Mouse (Mus musculus): ENCODE measurements around the gene Hspa2. TPM values are rescaled to one million over a fixed set of nuclear protein-coding genes. Genes with fewer than 3 reads are reported as not detected.
"Not testable (repeated sequence)": the region's sequence is repeated elsewhere in the genome, so short reads cannot be mapped to it uniquely, and the experiment has no call there.

Hspa2 gene
- total RNA-seq, 2 experiments from 2014 or later = 1.7 to 3.2 TPM

DNA sequence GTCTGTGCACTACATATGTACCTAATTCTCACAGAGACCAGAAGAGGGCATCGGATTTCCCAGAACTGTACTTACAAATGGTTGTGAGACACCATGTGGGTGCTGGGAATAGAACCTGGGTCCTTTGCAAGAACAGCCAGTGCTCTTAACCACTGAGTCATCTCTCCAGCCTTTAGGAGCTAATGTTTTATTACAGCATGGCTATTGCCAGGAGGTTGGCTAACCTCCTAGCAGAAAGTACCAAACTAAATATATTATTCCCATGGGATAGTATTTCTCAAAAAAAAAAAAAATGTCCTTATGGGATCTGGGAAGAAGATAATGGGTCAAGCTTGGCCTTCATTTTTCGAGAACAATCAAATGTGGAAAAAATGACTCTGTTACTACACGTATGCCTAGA is 21.3 kb downstream of the Hspa2 start:
- ATAC-seq (replicated peaks; ENCODE audit: low FRiP score, poor library complexity, severe bottlenecking) = no peak

DNA sequence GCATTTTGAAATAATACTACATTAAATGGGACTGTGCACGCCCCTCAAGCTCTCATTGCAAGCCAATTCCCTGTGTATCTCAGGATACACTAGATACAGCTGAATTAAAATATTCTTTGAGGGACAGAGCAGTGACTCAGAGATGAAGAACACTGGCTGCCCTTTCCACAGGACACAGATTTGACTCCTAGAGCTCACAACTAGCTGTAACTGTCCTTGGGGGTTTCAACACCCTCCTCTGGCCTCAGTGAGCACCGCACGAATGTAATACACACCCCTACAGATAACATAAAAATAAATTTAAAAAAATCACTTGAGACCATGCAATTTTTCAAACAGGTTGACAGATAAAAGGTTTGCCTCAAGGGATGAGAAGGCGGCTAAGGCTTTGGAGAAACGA is 23.6 kb downstream of the Hspa2 start:
- ATAC-seq (replicated peaks; ENCODE audit: low FRiP score, poor library complexity, severe bottlenecking) = no peak

GRCm38 (mm10) chr12:76430879-76431406 is 27.0 kb downstream of the Hspa2 start:
- no peak for ATAC-seq (replicated peaks; ENCODE audit: low FRiP score, poor library complexity, severe bottlenecking)

DNA sequence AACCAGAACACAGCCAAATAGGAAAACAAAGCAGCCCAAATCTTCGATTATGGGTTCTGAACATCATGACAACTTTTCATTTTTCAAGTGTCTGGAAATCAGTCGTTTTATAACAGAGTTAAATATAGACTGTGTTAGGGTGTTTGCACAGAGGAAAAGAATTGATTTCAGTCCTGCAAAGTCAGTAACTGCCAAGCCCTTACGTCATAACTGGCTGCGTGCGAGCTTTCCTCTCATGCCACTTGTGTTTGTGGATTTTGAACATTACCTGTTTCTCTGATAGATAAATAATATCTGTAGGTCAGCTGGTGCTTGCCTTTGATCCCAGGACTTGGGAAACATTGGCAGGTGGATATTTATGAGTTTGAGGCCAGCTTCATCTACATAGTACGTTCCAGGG is 27.5 kb downstream of the Hspa2 start:
- ATAC-seq (replicated peaks; ENCODE audit: low FRiP score, poor library complexity, severe bottlenecking) = no peak

DNA sequence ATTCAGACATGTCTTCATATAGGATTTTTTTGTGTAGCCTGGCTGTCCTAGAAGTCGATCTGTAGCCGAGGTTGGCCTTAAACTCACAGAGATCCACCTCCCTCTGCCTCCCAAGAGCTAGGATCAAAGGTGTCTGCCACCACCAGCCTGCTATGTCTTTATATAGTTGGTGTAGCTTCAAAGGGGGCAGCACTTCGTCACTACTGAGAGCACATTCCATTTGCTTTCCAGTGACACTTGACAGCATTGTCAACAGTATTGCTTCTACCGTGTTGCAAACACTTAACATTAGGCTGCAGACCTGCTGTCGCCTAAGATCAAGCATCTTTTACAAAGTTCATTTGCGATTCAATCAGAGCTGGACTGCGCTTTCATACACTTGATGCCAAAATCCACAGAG is 30.1 kb downstream of the Hspa2 start:
- ATAC-seq (replicated peaks; ENCODE audit: low FRiP score, poor library complexity, severe bottlenecking) = no peak

GRCm38 (mm10) chr12:76435084-76435483 is 31.1 kb downstream of the Hspa2 start:
- ATAC-seq (replicated peaks; ENCODE audit: low FRiP score, poor library complexity, severe bottlenecking) = no peak

- ATAC-seq (replicated peaks; ENCODE audit: low FRiP score, poor library complexity, severe bottlenecking) = no peak
Observed at GRCm38 (mm10) chr12:76435549-76435948, 31.6 kb downstream of the Hspa2 start.

- ATAC-seq (replicated peaks; ENCODE audit: low FRiP score, poor library complexity, severe bottlenecking) = not testable (repeated sequence)
Observed at GRCm38 (mm10) chr12:76443488-76443887, 39.5 kb downstream of the Hspa2 start.

- ATAC-seq (replicated peaks; ENCODE audit: low FRiP score, poor library complexity, severe bottlenecking) = no peak
Observed at GRCm38 (mm10) chr12:76444359-76444772, 40.4 kb downstream of the Hspa2 start.

- no peak for ATAC-seq (replicated peaks; ENCODE audit: low FRiP score, poor library complexity, severe bottlenecking)
Observed at GRCm38 (mm10) chr12:76444862-76445261, 40.9 kb downstream of the Hspa2 start.

GRCm38 (mm10) chr12:76446201-76446600 is 42.2 kb downstream of the Hspa2 start:
- ATAC-seq (replicated peaks; ENCODE audit: low FRiP score, poor library complexity, severe bottlenecking) = no peak

- no peak for ATAC-seq (replicated peaks; ENCODE audit: low FRiP score, poor library complexity, severe bottlenecking)
Observed at GRCm38 (mm10) chr12:76448127-76448526, 44.2 kb downstream of the Hspa2 start.

- no peak for ATAC-seq (replicated peaks; ENCODE audit: low FRiP score, poor library complexity, severe bottlenecking)
Observed at GRCm38 (mm10) chr12:76452203-76452602, 48.2 kb downstream of the Hspa2 start.

Other genes with a start within 250 kb of the Hspa2 start
- not detected in 2 replicates for gene Esr2, start 226.9 kb upstream of the Hspa2 start, total RNA-seq (2015; ENCODE audit: low replicate concordance)
- gene Esr2, start 226.9 kb upstream of the Hspa2 start, total RNA-seq (2017; ENCODE audit: low replicate concordance) = not detected in 2 replicates
- not detected in 2 replicates for gene Tex21, start 157.4 kb upstream of the Hspa2 start, total RNA-seq (2015; ENCODE audit: low replicate concordance)
- not detected in 2 replicates for gene Tex21, start 157.4 kb upstream of the Hspa2 start, total RNA-seq (2017; ENCODE audit: low replicate concordance)
- 27.2 and 36.0 TPM in 2 replicates for gene Mthfd1, start 148.9 kb upstream of the Hspa2 start, total RNA-seq (2015; ENCODE audit: low replicate concordance)
- 20.8 and 32.0 TPM in 2 replicates for gene Mthfd1, start 148.9 kb upstream of the Hspa2 start, total RNA-seq (2017; ENCODE audit: low replicate concordance)
- not detected in 2 replicates for gene Akap5, start 79.3 kb upstream of the Hspa2 start, total RNA-seq (2015; ENCODE audit: low replicate concordance)
- gene Akap5, start 79.3 kb upstream of the Hspa2 start, total RNA-seq (2017; ENCODE audit: low replicate concordance) = 0.26 TPM in 1 of 2 replicates, not detected in the other
- 11.9 and 43.6 TPM in 2 replicates for gene Zbtb25, start 34.6 kb upstream of the Hspa2 start, total RNA-seq (2015; ENCODE audit: low replicate concordance)
- 4.0 and 8.6 TPM in 2 replicates for gene Zbtb25, start 34.6 kb upstream of the Hspa2 start, total RNA-seq (2017; ENCODE audit: low replicate concordance)
- gene Zbtb1, start 33.9 kb upstream of the Hspa2 start, total RNA-seq (2015; ENCODE audit: low replicate concordance) = 9.7 and 10.9 TPM in 2 replicates
- 8.6 and 9.5 TPM in 2 replicates for gene Zbtb1, start 33.9 kb upstream of the Hspa2 start, total RNA-seq (2017; ENCODE audit: low replicate concordance)
- not detected in 2 replicates for gene Ppp1r36, start 13.4 kb downstream of the Hspa2 start, total RNA-seq (2015; ENCODE audit: low replicate concordance)
- gene Ppp1r36, start 13.4 kb downstream of the Hspa2 start, total RNA-seq (2017; ENCODE audit: low replicate concordance) = not detected in 2 replicates
- gene Plekhg3, start 126.7 kb downstream of the Hspa2 start, total RNA-seq (2015; ENCODE audit: low replicate concordance) = 1.8 and 4.6 TPM in 2 replicates
- gene Plekhg3, start 126.7 kb downstream of the Hspa2 start, total RNA-seq (2017; ENCODE audit: low replicate concordance) = 2.4 and 3.4 TPM in 2 replicates

Data from erythroid progenitor cell, adult 5-6 weeks (primary cell).